Mouse (Mus musculus): ENCODE measurements around the gene Fam196a. TPM values are rescaled to one million over a fixed set of nuclear protein-coding genes. Genes with fewer than 3 reads are reported as not detected.

Fam196a gene
- polyA plus RNA-seq (2021; fragmentation: Nextera tagmentation) = 4.9 and 6.3 TPM in 2 replicates
- long read RNA-seq, experiment 1, partial matches to known transcripts = 1 of 4 reads
- long read RNA-seq, experiment 1, other reads (novel, unspliced or antisense) = 3 of 4 reads
- long read RNA-seq, experiment 2, partial matches to known transcripts = 0 of 7 reads
- long read RNA-seq, experiment 2, other reads (novel, unspliced or antisense) = 7 of 7 reads

GRCm38 (mm10) chr7:134937927-134938609, at the start of gene Fam196a:
Gene Fam196a (minus strand): TSS chr7:134938430.

Measured in left cerebral cortex, adult 6 months (tissue).